In genomic region chr12:30911261-30912047, GRCm38 (mm10) we compare ENCODE assay signal across 8 mouse cellular contexts. TPM values are rescaled to one million over a fixed set of nuclear protein-coding genes. Genes with fewer than 3 reads are reported as not detected.
DNase-seq lines count a peak whose midpoint lies in the region; ATAC-seq lines count a peak whose summit lies in the region.

Acp1 (minus strand) TSS chr12:30911589.
Sh3yl1 (plus strand) TSS chr12:30911668.

- peak; percentile 90 for DNase-seq in adipocyte (ENCODE audit: low spot score)
- DNase-seq in embryo, embryonic 10 days (ENCODE audit: low spot score): peak; percentile 96
- peak; percentile 94 for DNase-seq in gastrocnemius, postnatal 14 days
- DNase-seq in intestine, embryonic 14.5 days (ENCODE audit: low spot score): peak; percentile 95
- peak; percentile 92 to 96 for DNase-seq in left cerebral cortex, postnatal 14 days (ENCODE audit: low spot score in 2 of 2)
- DNase-seq in mesoderm, embryonic 11.5 days (ENCODE audit: low read depth, low spot score): peak; percentile 94
- DNase-seq in right cerebral cortex, postnatal 36 days (ENCODE audit: low spot score in 2 of 2): peak; percentile 90 to 91
- peak; percentile 91 for DNase-seq in yolk sac, embryonic 10.5 days (ENCODE audit: low spot score)

- H3K4me3 ChIP-seq in intestine, embryonic 14.5 days (ENCODE audit: low read depth, low read length): peak within 1 kb of the TSS; percentile 57

- no peaks in the 10 kb centered on the region for H3K9me3 ChIP-seq in intestine, embryonic 14.5 days (ENCODE audit: control insufficient read depth, low read length)

- ATAC-seq in intestine, embryonic 14.5 days (replicated peaks; ENCODE audit: low FRiP score, low TSS enrichment, low read depth): peak; percentile 96

- intact Hi-C loops in gastrocnemius, postnatal 14 days (cut with DNase I; ENCODE audit: low total_unique reads): no loop called here
- intact Hi-C loops in left cerebral cortex, postnatal 14 days (cut with DNase I): no loop called here

- peaks cover 17% of the 10 kb centered on the region for H3K4me1 ChIP-seq in intestine, embryonic 14.5 days (replicated peaks; ENCODE audit: control insufficient read depth, insufficient read depth, low read length)

- 0 out of 2 replicates have a peak within 1 kb of the TSS, but pooled peaks have one; percentile 22 for H3K27ac ChIP-seq in intestine, embryonic 14.5 days (ENCODE audit: low read depth)

- H3K4me2 ChIP-seq in intestine, embryonic 14.5 days (ENCODE audit: low read length): peak within 1 kb of the TSS; percentile 93

- no peaks in the 10 kb centered on the region for H3K27me3 ChIP-seq in intestine, embryonic 14.5 days (replicated peaks; ENCODE audit: control insufficient read depth, insufficient read depth, low read length)

- peak within 1 kb of the TSS; percentile 69 for H3K9ac ChIP-seq in intestine, embryonic 14.5 days (ENCODE audit: low read length)

- H3K36me3 ChIP-seq in intestine, embryonic 14.5 days (ENCODE audit: control insufficient read depth, insufficient read depth, low read length): peaks cover 5% of the 10 kb centered on the region

- under 1% methylated on average over 52 of the region's 52 CpGs for WGBS in intestine, embryonic 14.5 days

RNA-seq across cellular contexts. Expression of gene Acp1, which starts in this region (rescaled TPM):
- 10 to 100 TPM; 35.6 to 36.2 TPM for total RNA-seq in gastrocnemius, postnatal 14 days (2021)
- polyA plus RNA-seq in intestine, embryonic 14.5 days (2014; fragmentation: Nextera tagmentation; extraction: Ambion mirVana): 194 and 198 TPM in 2 replicates
- total RNA-seq in left cerebral cortex, postnatal 14 days (2021): 10 to 100 TPM; 51.2 to 54.3 TPM

RNA-seq across cellular contexts. Expression of gene Sh3yl1, which starts in this region (rescaled TPM):
- total RNA-seq in gastrocnemius, postnatal 14 days (2021): 1 to 10 TPM; 1.2 to 1.3 TPM
- polyA plus RNA-seq in intestine, embryonic 14.5 days (2014; fragmentation: Nextera tagmentation; extraction: Ambion mirVana): 17.7 and 18.7 TPM in 2 replicates
- total RNA-seq in left cerebral cortex, postnatal 14 days (2021): 10 to 100 TPM; 14.4 to 16.8 TPM

Comparison
In these comparisons a context has a peak if more than half of its experiments do, and no peak if none do; other contexts are left out.
1. Peak in every context shown above with its lines: DNase-seq, ATAC-seq, H3K4me3 ChIP-seq and H3K27ac ChIP-seq.
2. RNA of gene Sh3yl1 (total RNA-seq): 14.4 to 16.8 TPM in left cerebral cortex, postnatal 14 days; 1.2 to 1.3 TPM in gastrocnemius, postnatal 14 days; every median in the first group is over 4 times any median in the second.